Mouse (Mus musculus) A20 (cell line): ENCODE data around the gene Snx6.
"Not testable (repeated sequence)": the region's sequence is repeated elsewhere in the genome, so short reads cannot be mapped to it uniquely, and the experiment has no call there.

Experiments
- DNase-seq: peaks from one replicate; pipeline ENCODE4 v3.0.0-alpha.2; 2011; ENCODE audit warnings: low read depth, low spot score

The Snx6 gene

DNA sequence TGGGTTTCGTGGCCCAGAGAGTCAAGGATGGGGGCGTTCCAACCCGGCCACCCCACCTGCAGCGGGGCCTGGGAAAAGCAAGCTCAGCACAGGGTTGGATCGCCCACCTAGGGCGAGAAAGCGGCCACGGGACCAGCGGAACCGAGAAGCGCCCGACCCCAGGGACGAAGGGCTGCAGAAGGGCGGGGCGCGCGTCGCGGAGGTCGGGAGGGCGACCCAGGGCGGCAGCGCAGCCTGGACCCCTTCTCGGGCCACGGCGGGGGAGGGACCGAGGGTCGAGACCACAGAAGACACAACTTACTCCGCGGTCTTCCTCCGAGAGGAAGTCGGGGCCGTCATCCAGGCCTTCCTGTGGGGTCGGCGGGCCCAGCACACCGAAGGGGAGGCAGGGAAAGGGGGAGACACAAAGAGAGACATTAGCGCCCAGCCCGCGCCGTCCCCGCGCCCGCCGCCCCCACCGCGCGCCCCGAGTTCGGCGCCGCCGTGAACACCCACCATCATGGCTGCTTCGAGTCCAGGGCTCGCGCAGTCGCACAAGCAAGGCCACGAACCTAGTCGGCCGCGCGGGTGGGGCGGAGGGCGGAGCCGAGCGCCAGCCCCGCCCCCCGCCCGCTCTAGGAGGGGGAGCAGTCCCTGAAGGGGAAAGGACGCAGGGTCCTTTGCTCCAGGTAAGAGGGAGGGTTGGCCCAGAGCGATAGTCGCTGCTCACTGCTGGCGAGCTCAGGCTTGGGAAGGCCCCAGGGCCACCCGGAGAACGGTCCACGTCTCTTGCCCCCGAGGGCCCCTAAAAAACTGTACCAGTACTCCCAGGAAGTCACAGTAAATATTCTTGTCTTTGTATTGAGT lies at the start of gene Snx6:
Gene Snx6, minus strand, starts transcription at position 551 of the 846 bp plus-strand sequence.
- peak; percentile 92 for DNase-seq

GRCm38 (mm10) chr12:54844415-54844814 lies 48.9 kb upstream of the Snx6 start:
- peak; percentile 35 for DNase-seq

- no peak for DNase-seq
These were observed 46.1 kb upstream of the Snx6 start for GRCm38 (mm10) chr12:54841576-54841975.

DNA sequence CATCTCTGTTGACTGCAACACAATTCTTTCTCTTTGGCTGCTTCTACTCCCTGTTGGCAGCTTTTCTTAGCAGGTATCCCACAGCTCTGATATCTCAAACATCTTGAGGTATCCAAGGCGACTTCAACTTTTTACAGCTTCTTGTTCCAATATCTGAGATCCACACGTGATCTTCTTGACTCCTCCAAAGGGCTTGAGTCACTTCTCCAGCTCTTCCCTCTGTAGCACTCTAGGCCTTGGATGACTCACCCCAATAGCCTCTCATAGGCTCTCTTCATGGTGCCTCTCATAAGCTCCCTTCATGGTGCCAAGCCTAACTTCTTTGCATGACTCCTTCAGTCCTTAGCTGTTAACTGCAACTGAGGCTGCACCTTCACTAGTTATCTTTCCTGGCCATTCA lies 44.3 kb upstream of the Snx6 start:
- DNase-seq = no peak

DNA sequence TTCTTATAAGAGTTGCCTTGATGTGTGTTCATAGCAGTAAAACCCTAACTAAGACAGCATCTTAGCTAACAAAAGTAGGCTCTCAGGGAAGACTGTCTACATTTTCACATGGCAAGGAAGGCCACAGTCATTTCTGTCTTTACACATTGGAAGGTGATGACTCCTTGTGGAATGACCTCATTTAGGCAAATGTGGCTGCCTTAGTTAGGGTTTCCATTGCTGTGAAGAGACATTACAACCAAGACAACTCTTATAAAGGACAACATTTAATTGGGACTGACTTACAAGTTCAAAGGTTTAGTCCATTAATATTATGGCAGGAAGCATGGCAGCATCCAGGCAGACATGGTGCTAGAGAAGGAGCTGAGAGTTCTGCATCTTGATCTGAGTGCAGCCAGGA lies 43.4 kb upstream of the Snx6 start:
- no peak for DNase-seq

DNA sequence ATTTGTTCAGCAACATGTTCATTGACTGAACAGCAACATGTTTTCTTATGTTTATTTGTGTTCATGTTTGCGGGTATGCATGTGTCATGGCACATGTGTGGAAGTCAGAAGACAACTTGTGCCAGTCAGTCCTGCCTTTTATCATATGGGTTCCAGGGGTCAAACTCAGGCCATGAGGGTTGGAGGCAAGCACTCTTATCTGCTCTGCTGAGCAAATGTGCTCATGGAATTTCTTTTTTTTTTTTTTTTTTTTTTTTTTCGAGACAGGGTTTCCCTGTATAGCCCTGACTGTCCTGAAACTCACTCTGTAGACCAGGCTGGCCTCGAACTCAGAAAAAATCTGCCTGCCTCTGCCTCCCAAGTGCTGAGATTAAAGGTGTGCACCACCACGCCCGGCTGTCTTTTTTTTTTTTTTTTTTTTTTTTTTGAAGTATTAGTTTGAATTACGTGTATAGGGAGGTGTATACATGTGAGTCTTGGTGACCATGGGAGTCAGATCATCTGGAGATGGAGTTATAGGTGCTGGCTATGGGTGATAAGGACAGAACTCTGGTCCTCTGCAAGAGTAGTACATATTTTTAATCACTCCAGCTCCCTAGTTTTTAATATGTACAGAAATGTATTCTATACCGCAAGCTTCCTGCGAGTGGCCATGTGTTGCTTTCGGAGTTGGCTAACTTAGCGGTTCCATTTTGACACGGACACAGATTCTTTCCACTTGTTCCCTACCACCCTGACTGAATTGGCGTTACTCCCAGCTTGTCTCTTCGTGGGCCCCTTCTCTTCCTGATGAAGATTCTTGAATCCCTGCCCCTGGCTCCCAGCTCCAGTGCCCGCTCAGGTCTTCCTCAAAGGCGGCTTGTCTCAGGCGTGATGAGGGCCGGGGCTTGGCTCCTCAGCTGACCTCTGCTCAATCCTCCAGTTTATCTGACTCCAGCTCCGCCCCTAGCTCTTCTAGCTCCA lies 40.4 kb upstream of the Snx6 start:
- no peak for DNase-seq

DNA sequence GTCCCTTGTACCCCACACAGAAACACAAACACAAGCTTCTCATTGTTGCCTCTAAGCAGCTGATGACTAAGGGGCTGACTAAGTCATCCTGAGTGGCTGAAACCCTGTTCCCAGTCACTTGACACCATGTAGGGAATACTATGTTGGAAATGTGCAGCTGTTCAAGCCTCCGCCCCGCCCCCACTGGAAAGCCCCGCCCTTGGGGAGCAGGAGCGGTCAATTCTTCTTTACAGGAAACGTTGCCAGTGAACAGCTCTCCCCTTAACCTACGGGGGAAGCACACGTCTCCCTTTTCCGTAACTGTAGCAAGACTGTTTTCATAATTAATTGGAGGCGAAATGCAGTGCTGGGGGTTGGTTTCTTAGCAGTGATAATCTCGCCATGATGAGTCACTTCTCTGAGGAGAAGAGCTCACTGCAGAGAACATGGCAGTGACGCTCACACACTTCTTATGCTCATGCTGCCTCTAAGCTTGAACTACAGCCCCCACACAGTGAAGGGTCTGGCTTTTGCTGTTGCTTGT lies 39.5 kb upstream of the Snx6 start:
- DNase-seq = no peak

GRCm38 (mm10) chr12:54833856-54834399 lies 38.4 kb upstream of the Snx6 start:
- no peak for DNase-seq

- DNase-seq = not testable (repeated sequence)
These were observed 36.4 kb upstream of the Snx6 start for GRCm38 (mm10) chr12:54831927-54832326.

DNA sequence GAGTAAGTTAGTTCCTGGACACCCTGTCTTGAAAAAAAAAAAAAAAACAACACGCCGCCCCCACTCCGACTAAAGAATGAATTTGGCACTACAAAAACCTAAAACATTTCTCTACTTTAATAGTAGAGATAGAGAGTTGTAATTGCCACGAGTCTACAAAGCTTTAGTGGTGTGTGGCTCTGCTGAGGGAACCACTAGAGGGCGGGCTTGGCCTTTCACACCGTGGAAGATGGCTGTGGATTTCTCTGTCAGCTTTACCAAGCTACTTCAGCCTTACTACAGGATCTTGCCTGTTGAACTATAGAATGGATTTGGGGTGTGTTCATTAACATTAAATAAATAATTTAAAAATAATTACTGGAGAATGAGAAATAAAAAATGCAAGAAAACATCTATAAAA lies 35.1 kb upstream of the Snx6 start:
- peak; percentile 78 for DNase-seq

DNA sequence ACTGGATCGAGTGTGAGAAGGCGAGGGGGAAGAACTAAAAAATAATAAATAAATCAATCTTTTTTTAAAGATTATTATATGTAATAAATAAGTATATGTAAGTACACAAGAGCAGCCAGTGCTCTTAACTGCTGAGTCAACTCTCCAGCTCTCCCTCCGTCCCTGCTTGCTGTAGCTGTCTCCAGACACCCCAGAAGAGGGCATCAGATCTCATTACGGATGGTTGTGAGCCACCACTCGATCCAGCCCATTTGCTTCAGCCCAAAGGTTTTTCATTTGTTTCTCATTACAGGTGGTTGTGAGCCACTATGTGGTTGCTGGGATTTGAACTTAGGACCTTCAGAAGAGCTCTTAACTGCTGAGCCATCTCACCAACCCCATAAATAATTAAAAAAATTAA lies 34.4 kb upstream of the Snx6 start:
- DNase-seq = no peak

- DNase-seq = no peak
These were observed 32.5 kb upstream of the Snx6 start for GRCm38 (mm10) chr12:54828043-54828442.

DNA sequence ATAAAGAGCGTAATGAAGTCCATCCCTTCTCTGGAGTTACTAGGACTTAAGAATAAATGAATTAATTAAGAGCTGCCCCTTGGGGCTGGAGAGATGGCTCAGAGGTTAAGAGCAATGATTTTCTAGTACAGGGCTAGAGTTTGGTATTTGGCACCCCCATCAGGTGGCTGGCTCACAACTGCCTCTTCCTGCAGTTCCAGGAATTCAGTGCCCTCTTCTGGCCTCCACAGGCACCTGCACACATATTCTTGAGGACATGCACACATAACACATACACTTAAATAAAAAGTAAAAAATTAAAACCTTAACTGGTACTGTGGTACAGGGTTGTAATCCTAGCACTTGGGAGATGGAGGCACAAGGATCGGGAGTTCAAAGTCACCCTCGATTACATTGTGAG lies 29.7 kb upstream of the Snx6 start:
- peak; percentile 75 for DNase-seq

DNA sequence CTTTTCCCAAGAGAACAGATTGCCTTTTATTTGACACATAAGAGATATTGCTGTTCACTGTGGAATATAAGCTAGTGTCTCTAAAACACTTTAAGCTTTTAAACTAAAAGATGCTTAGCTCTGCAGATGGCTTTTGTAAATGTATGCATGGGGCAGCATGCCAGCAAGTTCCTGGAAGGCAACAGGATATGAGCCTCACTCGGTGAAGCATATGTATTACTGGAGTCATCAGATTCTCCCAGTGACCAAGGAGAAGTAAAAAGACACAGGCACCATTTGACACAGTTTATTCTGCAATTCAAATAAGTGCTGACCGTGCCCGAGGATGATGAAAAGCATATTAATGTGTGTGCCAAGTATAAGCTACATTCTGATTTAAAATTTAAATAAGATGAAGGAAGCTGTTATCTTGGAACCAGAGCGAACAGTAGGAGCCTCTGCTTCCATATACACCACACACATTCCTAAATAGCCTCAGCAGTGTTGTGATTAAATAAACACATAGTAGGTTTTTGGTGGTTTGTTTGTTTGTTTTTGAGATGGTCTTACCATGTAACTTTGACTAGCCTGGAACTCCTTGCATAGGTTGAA lies 27.4 kb upstream of the Snx6 start:
- DNase-seq = no peak

GRCm38 (mm10) chr12:54820684-54821161 lies 25.2 kb upstream of the Snx6 start:
- DNase-seq = peak; percentile 78

- no peak for DNase-seq
These were observed 23.9 kb upstream of the Snx6 start for GRCm38 (mm10) chr12:54819181-54819935.

DNA sequence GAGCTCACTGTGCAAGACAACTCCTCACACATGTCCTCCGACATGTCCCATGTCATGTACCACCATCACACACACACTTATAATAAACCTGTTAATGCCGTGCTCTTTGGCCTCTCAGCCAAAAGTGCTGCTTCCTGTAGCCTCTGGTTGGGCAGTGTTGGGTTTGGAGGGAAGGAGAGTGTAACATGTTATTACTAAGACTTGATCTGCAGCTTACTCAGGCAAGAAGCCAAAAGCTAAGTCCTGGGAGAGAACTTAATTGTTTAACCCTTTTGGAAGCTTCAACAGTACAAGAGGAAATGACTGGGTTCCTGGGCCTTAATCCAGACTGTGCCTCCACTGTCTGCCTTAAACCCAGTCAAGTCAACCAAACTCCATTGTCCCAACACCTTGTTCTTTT lies 14.6 kb upstream of the Snx6 start:
- DNase-seq = no peak

- DNase-seq = no peak
These were observed 12.0 kb upstream of the Snx6 start for GRCm38 (mm10) chr12:54807481-54807880.

- no peak for DNase-seq
These were observed 10.6 kb upstream of the Snx6 start for GRCm38 (mm10) chr12:54806131-54806530.

GRCm38 (mm10) chr12:54805254-54806002 lies 9.9 kb upstream of the Snx6 start:
- no peak for DNase-seq
